Mouse (Mus musculus) left cerebral cortex, postnatal 36 days (tissue): ENCODE data around the gene Zfp873. TPM values are rescaled to one million over a fixed set of nuclear protein-coding genes. Genes with fewer than 3 reads are reported as not detected.
"Not testable (repeated sequence)": the region's sequence is repeated elsewhere in the genome, so short reads cannot be mapped to it uniquely, and the experiment has no call there.

Source experiments
- DNase-seq, 2 experiments: peaks; one replicate each; pipeline ENCODE4 v3.0.0; 2021 to 2022; ENCODE audit warnings: low spot score in 2 of 2, mixed read lengths in 1 of 2
- intact Hi-C: fragments of 180-260 bp; cut with DNase I; formaldehyde crosslinking; loops from one replicate; pipeline ENCODE4 v1.15.1; 2025
- total RNA-seq, 2 experiments: library from RNA; stranded (reverse); gene quantifications; 2 replicates each; pipeline ENCODE4 v1.2.3; 2021

Gene Zfp873
- 10 to 100 TPM in 1 of 2 experiments, 1 to 10 TPM in 1; 9.0 to 10.9 TPM for total RNA-seq

GRCm38 (mm10) chr10:82047597-82048459 is at the start of gene Zfp873:
TSS of gene Zfp873 (plus strand) at chr10:82048123.
- DNase-seq = peak; percentile 92 to 93
- intact Hi-C loops = no loop called here

DNA sequence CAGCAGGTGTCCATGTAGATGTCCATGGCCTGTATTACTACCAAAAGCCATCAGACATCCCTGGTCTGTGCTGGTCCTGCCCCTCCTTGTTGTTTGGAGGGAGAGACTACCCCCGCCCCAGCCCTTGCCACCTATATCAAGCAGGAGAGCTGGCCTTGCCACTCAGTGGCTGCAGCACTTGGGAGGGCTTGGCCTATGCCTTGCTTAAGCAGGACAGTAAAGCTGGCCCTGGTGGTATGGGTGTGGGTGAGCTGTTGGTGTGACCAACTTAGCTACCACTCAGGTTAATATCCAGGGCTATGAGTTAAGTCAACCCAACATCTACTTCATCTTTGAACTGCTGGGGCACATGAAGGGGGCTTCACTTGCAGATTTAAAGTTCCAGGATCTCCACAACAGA is 44.7 kb upstream of the Zfp873 start:
- DNase-seq, intact Hi-C loops: not testable (repeated sequence)

DNA sequence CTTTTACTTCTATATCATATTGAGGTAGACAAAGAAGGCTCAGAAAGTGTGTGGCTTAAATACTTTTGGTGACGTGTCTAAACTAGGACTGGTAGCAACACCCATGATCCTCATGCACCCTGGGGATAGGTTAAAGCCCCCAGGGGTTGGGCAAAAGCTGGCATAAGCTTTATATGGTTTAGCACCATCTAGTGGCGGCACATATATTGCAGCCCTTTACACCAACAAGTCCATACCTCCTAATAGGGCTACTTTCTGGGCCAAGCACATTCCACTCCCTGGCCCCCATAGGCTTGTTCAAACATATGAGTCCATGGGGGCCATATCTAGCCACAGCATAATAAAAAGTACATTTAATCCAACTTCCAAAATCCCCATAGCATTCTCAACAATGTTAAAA is 43.1 kb upstream of the Zfp873 start:
- DNase-seq, intact Hi-C loops: not testable (repeated sequence)

DNA sequence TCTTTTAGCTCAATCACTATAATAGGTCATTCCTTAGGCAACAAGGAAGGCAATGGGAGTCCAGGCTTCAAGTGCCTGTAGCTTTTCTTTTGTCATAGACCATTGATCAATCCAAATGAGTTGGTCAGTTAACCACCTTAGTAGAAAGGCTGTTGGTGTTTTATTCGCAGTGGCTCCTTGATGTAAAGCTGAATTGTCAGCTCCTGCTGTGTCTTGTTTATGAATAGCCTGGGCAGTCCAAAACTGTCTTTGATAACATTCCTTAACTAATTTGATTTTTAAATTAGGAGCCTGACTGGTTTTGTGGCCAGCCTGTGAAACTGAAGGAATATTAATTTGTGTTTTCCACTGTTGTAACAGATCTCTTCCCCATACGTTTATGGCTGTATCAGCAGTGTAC is 5.7 kb upstream of the Zfp873 start:
- DNase-seq = no peak
- intact Hi-C loops = no loop called here

DNA sequence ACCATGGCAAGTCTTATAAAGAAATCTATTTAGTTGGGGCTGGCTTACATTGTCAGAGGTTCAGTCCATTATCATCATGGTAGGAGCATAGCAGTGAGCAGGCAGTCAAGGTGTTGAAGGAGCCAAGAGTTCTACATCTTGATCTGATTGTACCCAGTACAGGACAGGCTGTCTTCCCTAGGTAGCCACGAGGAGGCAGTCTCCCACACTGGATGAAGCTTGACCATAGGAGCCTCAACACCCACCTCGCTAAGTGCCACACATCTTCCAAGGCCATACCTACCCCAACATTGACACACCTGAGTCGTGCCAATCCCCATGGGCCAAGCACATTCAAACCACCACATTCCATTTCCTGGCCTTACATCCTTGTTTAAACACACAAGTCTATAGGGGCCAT is 1.3 kb upstream of the Zfp873 start:
- intact Hi-C loops = no loop called here
- no peak for DNase-seq

DNA sequence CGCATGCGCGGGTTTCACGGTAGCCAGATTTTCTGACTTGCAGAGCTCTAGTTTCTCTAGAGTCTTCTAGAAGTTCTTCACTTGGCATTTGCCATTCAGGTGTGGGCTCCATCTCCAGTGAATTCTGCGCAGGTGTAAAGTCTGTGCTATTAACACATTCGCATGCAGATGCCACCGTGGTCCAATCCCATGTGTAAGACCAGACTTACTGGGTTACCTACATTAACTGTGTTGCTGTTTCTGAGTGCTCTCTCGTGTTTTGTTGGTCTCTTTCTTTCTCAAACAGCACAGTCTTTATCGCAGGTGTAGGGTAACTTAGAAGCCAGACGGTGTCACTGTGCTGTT is 509 bp downstream of the Zfp873 start:
- not testable (repeated sequence) for DNase-seq

DNA sequence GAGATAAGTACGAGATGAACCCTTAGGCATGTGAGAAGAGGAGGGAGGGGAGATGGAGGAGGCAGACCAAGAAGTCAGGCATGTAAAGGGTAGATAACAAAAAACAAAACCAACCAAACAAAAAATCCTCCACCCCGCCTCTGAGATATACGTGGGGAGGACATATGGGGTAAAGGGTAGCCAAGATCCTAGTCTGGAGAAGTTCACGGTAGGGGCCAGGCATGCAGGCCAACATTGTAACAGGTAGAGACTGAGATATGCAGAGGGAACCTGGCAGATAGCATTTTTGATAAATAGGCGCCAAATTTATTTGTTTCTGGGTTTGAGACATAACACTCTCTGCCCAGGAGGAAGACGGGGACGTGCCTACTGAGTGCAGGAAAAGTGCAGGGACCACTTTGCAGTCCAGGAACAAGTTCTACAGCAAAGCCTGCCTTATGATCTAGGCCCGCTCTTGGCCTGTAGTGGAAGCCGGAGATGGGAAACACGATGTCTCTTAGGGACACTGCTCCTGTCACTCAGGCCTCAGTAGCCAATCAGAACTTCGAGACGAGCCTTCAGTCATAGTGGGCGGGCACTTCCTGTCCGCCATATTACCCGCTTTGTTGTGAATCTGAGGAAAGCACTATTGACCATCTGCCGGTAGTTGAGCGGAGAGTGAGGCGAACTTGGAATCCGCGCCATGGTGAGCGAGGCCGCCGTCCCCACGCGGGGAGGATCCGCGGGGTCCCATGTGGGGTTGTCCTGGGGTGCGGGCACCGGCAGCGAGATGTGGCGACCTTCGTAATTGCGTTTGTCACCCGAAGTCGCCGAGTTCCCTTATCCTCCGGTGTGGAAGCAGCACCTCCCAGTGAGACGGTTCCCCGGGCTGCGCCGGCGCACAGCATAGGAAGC is 35.1 kb downstream of the Zfp873 start, which contains the start of gene BC024063:
Gene BC024063, plus strand, starts transcription at position 626 of the 894 bp plus-strand sequence.
- intact Hi-C loops = not testable (repeated sequence)
- peak; percentile 66 to 78 for DNase-seq

More for the DNA sequence above, 509 bp downstream of the Zfp873 start:
- intact Hi-C loops = not testable (repeated sequence)

DNA sequence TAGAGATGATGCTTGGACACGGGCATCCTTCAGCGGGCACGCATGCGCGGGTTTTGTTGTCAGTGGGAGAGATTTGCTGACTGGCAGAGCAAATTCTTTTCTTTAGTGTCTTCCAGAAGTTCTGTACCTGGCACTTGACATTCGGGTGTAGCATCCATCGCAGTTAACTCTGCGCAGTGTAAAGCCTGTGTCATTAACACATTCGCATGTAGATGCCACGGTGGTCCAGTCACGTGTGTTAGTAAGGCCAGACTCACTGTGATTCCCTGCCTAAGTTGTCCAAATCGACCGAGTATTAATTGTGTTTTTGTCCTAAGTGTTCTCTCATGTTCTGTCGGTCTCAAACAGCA is 35.7 kb downstream of the Zfp873 start:
- DNase-seq, intact Hi-C loops: not testable (repeated sequence)

Other genes starting within 250 kb of the Zfp873 start
- gene Gm4767, start 235.9 kb upstream of the Zfp873 start, total RNA-seq = 1 to 10 TPM; 3.3 to 3.4 TPM
- gene Gm32687, start 184.2 kb upstream of the Zfp873 start, total RNA-seq = 1 to 10 TPM; 2.7 to 3.1 TPM
- gene Zfp781, start 117.6 kb upstream of the Zfp873 start, total RNA-seq = 1 to 10 TPM; 2.9 to 3.1 TPM
- gene BC024063, start 35.2 kb downstream of the Zfp873 start, total RNA-seq = 1 to 10 TPM; 6.0 to 8.5 TPM
- gene AU041133, start 79.9 kb downstream of the Zfp873 start, total RNA-seq = 10 to 100 TPM in 1 of 2 experiments, 1 to 10 TPM in 1; 7.8 to 11.2 TPM
- gene Zfp938, start 193.2 kb downstream of the Zfp873 start, total RNA-seq = 10 to 100 TPM; 18.8 to 22.3 TPM